ENCODE assay signal across 19 mouse cellular contexts in the genomic region with DNA sequence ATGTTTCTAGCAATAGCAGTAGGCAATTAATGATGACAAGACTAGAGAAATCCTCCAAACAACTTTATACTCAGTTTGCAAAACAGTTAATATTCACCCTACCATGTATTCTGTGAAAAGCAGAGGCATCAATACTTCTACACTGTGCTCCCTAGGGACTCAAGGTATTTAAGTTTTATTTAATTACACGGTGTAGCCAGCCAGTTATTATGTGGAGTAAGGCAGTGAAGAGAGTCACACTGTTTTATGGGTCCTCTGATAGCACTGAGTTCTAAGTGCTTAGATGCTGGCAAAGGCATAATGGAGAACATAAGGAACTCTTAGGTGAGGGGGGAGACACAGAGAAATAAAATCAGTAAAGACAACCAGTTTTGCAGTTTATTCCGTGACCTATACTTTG.
"Had no signal": no experiment of that assay in that cellular context is flagged by ENCODE, and none has a peak within 500 bp of the region (broad histone marks: within the 10 kb centered on the region; RNA-seq: fewer than 3 reads in every experiment).

No protein-coding gene starts in this region.

- H3K4me3 ChIP-seq: liver, embryonic 13.5 days; liver, embryonic 15.5 days; lung, embryonic 15.5 days; megakaryocyte, embryonic 14.5 days; midbrain, embryonic 13.5 days; midbrain, embryonic 15.5 days had no signal

- DNase-seq: liver, embryonic 13.5 days; liver, postnatal 0 days; lung, adult 2 months; lung, postnatal 14 days; lung, postnatal 36 days; right cerebral cortex, postnatal 25 days; right cerebral cortex, postnatal 4 days; spleen, adult 18-20 months; thymus, adult 18-20 months; thymus, postnatal 14 days; thymus, postnatal 36 days had no signal

- H3K36me3 ChIP-seq: liver, embryonic 13.5 days; liver, embryonic 15.5 days; lung, embryonic 15.5 days; midbrain, embryonic 13.5 days; midbrain, embryonic 15.5 days had no signal

- H3K27ac ChIP-seq: liver, embryonic 13.5 days; liver, embryonic 15.5 days; lung, embryonic 15.5 days; macrophage; midbrain, embryonic 13.5 days; midbrain, embryonic 15.5 days had no signal

- ATAC-seq: liver, postnatal 0 days; lung, postnatal 0 days; midbrain, embryonic 13.5 days; midbrain, embryonic 15.5 days had no signal

- H3K27me3 ChIP-seq: liver, embryonic 13.5 days; liver, embryonic 15.5 days; lung, embryonic 15.5 days; megakaryocyte, embryonic 14.5 days; midbrain, embryonic 13.5 days; midbrain, embryonic 15.5 days had no signal

- H3K4me2 ChIP-seq: liver, embryonic 13.5 days; liver, embryonic 15.5 days; lung, embryonic 15.5 days; midbrain, embryonic 11.5 days; midbrain, embryonic 13.5 days; midbrain, embryonic 15.5 days had no signal

- H3K9me3 ChIP-seq: liver, embryonic 13.5 days; liver, embryonic 15.5 days; lung, embryonic 15.5 days; megakaryocyte, embryonic 14.5 days; midbrain, embryonic 13.5 days; midbrain, embryonic 15.5 days had no signal

- H3K9ac ChIP-seq: liver, embryonic 13.5 days; liver, embryonic 15.5 days; liver, postnatal 0 days; lung, embryonic 15.5 days; midbrain, embryonic 13.5 days; midbrain, embryonic 15.5 days had no signal

- H3K4me1 ChIP-seq: liver, embryonic 13.5 days; liver, embryonic 15.5 days; lung, embryonic 15.5 days; midbrain, embryonic 15.5 days had no signal
